Mouse (Mus musculus): Measurements from ENCODE around the gene Zfp87. TPM values are rescaled to one million over a fixed set of nuclear protein-coding genes. Genes with fewer than 3 reads are reported as not detected.
A peak's percentile ranks its signal among the peaks of the same experiment; 100 is the strongest.

Gene Zfp87
- 18.1 and 19.3 TPM in 2 replicates for polyA plus RNA-seq (2015; fragmentation: Nextera tagmentation; extraction: Ambion mirVana)

DNA sequence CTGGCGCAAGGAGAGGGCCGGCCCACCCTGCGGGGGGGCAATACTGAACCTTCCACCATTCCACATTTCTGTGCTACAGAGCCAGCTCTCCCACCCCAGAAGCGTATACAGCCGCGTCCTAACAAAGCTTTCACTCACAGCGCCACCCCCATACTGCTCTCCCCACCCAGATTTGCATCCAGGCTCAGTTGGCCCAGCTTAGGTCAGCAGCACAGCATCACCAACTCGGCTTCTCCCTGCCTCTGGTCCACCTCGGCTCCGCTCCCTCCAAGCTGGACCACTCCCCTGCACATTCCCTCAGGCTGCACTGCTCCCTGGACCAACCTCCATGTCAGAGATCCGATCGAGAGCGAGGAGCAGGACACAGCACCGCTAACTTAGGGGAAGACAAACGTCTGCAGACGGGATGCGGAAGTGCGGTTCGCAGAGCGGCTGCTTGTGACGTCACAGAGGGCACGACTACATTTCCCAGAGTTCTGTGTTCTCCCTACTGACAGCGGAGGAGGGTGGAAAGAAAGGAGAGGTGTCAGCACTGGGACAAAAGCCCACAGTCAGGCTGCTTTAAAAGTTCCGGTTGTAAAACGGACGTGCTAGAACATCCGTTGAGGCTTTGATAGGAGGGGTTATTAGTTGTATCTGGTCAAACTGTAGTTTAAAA lies at the start of gene Zfp87, which contains the start of gene Gm26965:
Zfp87 (minus strand) TSS at position 425 of the 658 bp plus-strand sequence.
Gm26965 (minus strand) TSS at position 399 of the 658 bp plus-strand sequence.
- Histone ChIP-seq H3K36me3 (0 out of 2 replicates have a peak, but pooled peaks cover under 1% of the 10 kb centered on the region), H3K27me3 (replicated peaks) (no peaks in the 10 kb centered on the region), H3K9me3 (no peaks in the 10 kb centered on the region), H3K4me3 (replicated peaks) (peak within 1 kb of the TSS; percentile 78), H3K9ac (peak within 1 kb of the TSS; percentile 73), H3K27ac (peak within 1 kb of the TSS; percentile 68), H3K4me1 (replicated peaks) (peaks cover 4% of the 10 kb centered on the region; the same call in 1 of the 2 replicates), H3K4me2 (replicated peaks) (peak within 1 kb of the TSS; percentile 80)
- under 1% methylated on average over 27 of the region's 27 CpGs for WGBS
- peak; percentile 100 for ATAC-seq

DNA sequence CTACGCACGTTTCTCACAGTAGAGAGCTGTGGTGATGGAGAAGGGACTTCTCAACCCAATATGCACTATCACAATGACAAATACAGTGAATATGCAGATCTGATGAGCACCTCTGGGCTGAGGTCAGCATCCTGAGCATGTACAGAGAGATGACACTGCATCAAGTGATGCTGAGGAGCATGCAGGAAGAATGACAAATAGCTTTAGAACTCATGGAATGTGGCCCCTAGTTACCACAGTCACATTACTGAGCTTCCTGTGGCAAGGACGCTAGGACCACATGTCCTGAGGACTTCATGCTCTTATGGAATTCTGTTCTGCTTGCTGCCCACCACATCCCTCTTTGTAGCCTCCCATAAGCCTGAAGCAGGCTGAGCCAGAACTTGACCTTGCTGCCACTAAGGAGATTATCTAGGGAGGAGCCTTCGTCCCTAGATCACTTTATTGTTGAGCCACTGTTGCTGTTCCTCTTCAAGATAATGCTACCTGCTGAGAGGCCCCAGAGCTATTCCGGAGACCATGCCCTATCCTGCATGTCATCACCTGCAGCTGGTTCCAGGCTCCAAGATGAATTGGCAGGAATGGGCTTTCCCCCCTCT lies 46.7 kb upstream of the Zfp87 start:
- Histone ChIP-seq H3K27ac (no peak overlapping the region), H3K9me3 (no peaks in the 10 kb centered on the region), H3K4me1 (replicated peaks) (no peaks in the 10 kb centered on the region), H3K9ac (no peak overlapping the region), H3K4me3 (replicated peaks) (no peak overlapping the region), H3K36me3 (no peaks in the 10 kb centered on the region), H3K27me3 (replicated peaks) (no peaks in the 10 kb centered on the region), H3K4me2 (replicated peaks) (no peak overlapping the region)
- no peak for ATAC-seq
- 77% methylated on average over 5 of the region's 5 CpGs for WGBS

DNA sequence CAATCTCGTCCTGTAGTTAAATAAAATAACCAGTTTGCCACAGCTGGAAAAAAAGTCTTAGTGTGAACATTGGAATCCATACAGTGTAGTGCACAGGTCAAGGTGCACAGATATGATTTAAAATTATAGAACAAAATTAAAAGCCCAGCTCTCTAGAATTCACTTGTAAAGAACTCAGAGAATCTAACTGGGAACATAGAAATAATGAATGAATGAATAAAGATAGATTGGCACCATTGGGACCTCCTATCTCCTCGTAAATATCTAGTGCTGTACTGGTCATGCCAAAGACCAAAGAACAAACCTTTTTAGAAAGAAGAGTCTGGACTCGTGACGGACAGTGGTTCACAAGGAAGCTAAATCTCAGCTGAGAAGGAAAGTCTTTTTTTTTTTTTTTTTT lies 27.8 kb upstream of the Zfp87 start, which contains the start of gene Zfp748:
Zfp748 (minus strand) TSS at position 101 of the 400 bp plus-strand sequence.
- no peaks in the 10 kb centered on the region for H3K27me3 ChIP-seq (replicated peaks)
- H3K9me3 ChIP-seq, result no peaks in the 10 kb centered on the region
- peaks cover 6% of the 10 kb centered on the region for H3K4me1 ChIP-seq (replicated peaks)
- peak within 1 kb of the TSS; percentile 83 for H3K4me3 ChIP-seq (replicated peaks)
- H3K9ac ChIP-seq, result peak within 1 kb of the TSS; percentile 89
- no peak for ATAC-seq
- H3K27ac ChIP-seq, result peak within 1 kb of the TSS; percentile 90
- H3K36me3 ChIP-seq, result no peaks in the 10 kb centered on the region
- peak within 1 kb of the TSS; percentile 58 for H3K4me2 ChIP-seq (replicated peaks)
- 80% methylated on average over 4 of the region's 4 CpGs for WGBS

DNA sequence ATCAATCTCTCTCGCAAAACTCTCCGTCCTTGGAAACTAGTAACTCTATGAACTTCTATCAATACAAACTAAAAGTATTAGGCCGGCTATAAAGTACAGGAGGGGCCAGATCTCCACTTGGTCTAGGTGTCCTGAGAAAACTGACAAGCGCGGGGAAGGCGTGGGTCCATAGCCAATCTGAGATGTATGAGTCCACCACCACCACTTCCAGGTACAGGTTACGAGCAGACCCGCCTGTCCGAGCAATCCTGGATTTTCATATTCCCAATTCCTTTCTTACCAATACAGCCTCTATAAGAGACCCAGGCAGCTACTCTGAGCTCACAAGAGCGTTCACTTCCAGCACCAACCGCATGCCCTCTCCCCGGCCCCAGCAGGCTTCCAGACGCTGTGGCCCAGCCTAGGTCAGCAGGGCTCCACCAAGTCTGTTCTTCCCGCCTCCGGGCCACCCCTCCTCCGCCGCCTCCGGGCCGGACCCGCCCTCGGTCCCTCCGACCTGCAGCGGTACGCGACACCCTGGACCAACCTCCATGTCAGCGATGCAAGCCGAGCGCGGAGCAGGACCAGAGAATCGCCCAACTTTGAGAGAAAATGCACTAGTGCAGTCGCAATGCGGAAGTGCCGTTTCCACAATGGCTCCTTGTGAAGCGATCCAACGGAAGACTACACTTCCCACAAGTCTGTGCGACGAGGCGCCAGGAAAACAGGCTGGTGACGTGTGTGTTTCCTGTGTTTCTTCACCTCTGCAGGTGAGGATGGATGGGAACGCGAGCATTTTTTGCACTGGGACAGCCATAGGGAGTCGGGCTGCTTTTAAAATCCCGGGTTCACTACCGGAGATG lies 26.7 kb upstream of the Zfp87 start:
- peak overlapping the region; percentile 89 for H3K9ac ChIP-seq
- peak overlapping the region; percentile 90 for H3K27ac ChIP-seq
- H3K4me2 ChIP-seq (replicated peaks), result peak overlapping the region; percentile 58
- ATAC-seq, result peak; percentile 99
- H3K4me1 ChIP-seq (replicated peaks), result peaks cover 6% of the 10 kb centered on the region
- no peaks in the 10 kb centered on the region for H3K27me3 ChIP-seq (replicated peaks)
- WGBS, result under 1% methylated on average over 44 of the region's 44 CpGs
- H3K36me3 ChIP-seq, result no peaks in the 10 kb centered on the region
- H3K9me3 ChIP-seq, result no peaks in the 10 kb centered on the region
- H3K4me3 ChIP-seq (replicated peaks), result peak overlapping the region; percentile 83

DNA sequence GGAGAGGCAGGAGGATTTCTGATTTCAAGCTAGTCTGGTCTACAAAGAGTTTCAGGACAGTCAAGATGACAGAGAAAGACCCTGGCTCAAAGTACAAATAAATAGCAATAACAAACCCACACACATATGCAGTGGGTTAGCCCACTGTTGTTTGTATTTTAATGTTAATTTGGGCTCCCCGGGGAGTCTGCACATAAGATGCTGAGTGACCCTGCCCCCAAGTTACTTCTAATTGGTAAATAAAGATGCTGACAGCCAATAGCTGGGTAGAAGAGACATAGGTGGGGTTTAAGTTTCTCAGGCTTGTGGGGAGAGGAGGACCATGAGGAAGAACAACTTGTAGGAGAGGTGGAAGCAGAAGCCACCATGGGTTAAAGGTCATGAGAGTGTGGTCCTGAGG lies 20.0 kb upstream of the Zfp87 start:
- Histone ChIP-seq H3K4me1 (replicated peaks) (no peaks in the 10 kb centered on the region), H3K27ac (no peak overlapping the region), H3K36me3 (peaks cover 20% of the 10 kb centered on the region), H3K9ac (no peak overlapping the region), H3K4me3 (replicated peaks) (no peak overlapping the region), H3K9me3 (no peaks in the 10 kb centered on the region), H3K27me3 (replicated peaks) (no peaks in the 10 kb centered on the region), H3K4me2 (replicated peaks) (no peak overlapping the region)
- no peak for ATAC-seq
- 88% methylated on average over 1 of the region's 1 CpGs for WGBS

DNA sequence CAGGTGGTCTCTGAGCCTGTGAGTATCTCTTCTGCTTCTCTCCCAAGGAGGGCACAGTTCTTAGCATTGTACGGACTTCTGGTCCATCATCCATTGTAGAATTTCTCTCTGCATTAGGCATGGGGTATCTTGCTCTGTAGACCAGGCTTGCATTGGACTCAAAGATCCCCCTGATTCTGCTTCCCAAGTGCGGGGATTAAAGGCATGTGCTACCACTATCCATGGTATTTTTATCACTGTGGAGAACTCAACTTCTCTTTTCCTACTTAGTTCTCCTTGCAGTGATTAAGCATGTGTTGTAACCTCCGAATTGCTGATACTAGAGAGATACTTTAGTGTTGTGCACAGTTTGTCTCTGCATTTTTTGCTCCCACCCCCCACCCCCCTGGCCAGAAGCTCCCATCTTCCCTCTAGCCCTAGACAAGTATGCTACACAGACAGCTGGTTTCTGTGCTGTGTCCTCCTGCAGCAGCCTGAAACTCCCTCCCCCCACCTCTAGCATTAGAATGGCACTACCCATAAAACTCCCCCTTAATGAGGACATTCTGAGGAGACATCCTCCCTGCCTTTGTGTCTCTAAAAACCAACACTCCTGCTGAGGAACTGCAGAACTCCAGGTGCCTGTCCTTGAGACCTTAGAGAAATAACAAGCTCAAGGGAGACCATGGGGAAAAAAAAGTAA lies 1.2 kb upstream of the Zfp87 start:
- Histone ChIP-seq H3K27ac (no peak overlapping the region), H3K27me3 (replicated peaks) (no peaks in the 10 kb centered on the region), H3K4me3 (replicated peaks) (no peak overlapping the region), H3K4me2 (replicated peaks) (no peak overlapping the region), H3K9me3 (no peaks in the 10 kb centered on the region), H3K36me3 (no peaks in the 10 kb centered on the region), H3K4me1 (replicated peaks) (peaks cover 4% of the 10 kb centered on the region; the same call in 1 of the 2 replicates), H3K9ac (no peak overlapping the region)
- 57% methylated on average over 3 of the region's 3 CpGs for WGBS
- no peak for ATAC-seq

DNA sequence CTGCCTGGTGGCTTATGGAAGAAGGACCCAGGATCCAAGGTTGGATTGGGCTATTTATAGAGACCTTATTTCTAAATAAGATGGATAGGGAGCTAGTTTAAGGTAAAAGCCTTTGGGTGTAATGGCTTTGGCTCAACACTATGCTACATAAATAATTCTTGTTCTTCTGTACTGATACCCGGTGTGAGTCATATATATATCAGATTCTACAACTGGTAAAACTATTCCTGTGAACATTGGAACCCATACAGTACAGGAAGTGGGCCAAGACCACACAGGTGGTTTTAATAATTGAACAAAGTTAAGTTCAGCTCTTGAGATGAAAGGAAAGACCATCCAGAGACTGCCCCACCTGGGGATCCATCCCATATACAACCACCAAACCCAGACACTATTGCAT lies 25.1 kb downstream of the Zfp87 start:
- Histone ChIP-seq H3K9me3 (no peaks in the 10 kb centered on the region), H3K36me3 (no peaks in the 10 kb centered on the region), H3K4me2 (replicated peaks) (no peak overlapping the region), H3K4me1 (replicated peaks) (0 out of 2 replicates have a peak, but pooled peaks cover 4% of the 10 kb centered on the region), H3K27ac (no peak overlapping the region), H3K9ac (no peak overlapping the region), H3K27me3 (replicated peaks) (no peaks in the 10 kb centered on the region), H3K4me3 (replicated peaks) (no peak overlapping the region)
- ATAC-seq, result no peak; the same call in 1 of the 2 replicates
- WGBS, result 78% methylated on average over 1 of the region's 1 CpGs

DNA sequence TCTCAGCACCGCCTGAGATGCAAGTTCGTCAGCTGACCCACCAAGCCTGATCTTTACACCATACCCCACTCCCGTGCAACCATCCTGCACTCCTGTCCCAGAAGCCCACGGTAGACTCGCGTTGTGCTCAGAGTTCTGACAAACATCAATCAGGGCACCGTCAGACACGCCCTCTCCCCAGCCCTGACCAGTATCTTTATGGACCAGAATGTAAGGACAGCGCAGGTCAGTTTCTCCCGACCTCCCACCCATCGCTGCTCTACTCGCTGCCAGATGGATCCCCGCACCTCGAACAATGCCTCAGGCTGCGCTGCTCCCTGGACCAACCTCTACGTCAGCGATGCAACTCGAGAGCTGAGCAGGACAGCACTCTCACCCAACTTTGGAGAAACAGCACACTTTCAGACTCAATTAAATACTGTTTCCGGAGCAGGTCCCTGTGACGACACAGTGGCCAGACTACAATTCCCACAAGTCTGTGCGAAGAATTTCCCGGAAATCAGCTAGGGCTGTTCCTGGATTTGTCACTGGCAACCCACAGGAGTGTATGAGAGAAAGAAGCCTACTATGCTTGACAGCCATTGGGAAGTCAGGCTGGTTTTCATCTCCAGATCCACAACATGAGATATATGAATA lies 25.8 kb downstream of the Zfp87 start, which contains the start of gene Zfp58:
Zfp58 (minus strand) TSS at position 472 of the 636 bp plus-strand sequence.
- Histone ChIP-seq H3K27ac (peak within 1 kb of the TSS; percentile 66; the same call in 1 of the 2 replicates), H3K9me3 (no peaks in the 10 kb centered on the region), H3K4me1 (replicated peaks) (0 out of 2 replicates have a peak, but pooled peaks cover 4% of the 10 kb centered on the region), H3K4me3 (replicated peaks) (peak within 1 kb of the TSS; percentile 68), H3K4me2 (replicated peaks) (peak within 1 kb of the TSS; percentile 64), H3K27me3 (replicated peaks) (no peaks in the 10 kb centered on the region), H3K9ac (peak within 1 kb of the TSS; percentile 61), H3K36me3 (0 out of 2 replicates have a peak, but pooled peaks cover under 1% of the 10 kb centered on the region)
- ATAC-seq, result peak; percentile 98
- WGBS, result under 1% methylated on average over 22 of the region's 22 CpGs

DNA sequence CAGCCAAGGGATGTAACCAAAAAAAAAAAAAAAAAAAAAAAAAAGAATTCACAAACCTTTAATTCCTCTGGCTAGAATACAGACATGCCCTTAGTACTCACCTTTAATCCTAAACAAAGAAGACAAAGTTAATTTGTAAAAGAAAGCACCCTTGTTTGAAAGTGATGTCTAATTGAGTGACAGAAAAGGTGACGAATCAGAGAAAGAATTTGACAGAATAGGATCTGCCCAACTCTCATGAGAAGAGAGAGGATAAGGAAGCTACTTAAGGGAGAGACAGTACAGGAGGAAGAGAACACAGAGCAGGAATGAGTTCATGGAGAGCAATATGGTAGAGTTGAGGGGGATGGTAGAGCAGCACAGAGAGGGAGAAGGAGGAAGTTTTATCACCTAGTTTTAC lies 30.3 kb downstream of the Zfp87 start:
- no peak overlapping the region for H3K4me2 ChIP-seq (replicated peaks)
- H3K9me3 ChIP-seq, result no peaks in the 10 kb centered on the region
- peaks cover 24% of the 10 kb centered on the region for H3K36me3 ChIP-seq
- no peak overlapping the region for H3K4me3 ChIP-seq (replicated peaks)
- H3K27me3 ChIP-seq (replicated peaks), result no peaks in the 10 kb centered on the region
- ATAC-seq, result no peak
- H3K9ac ChIP-seq, result no peak overlapping the region
- 91% methylated on average over 1 of the region's 1 CpGs for WGBS
- no peak overlapping the region for H3K27ac ChIP-seq
- 0 out of 2 replicates have a peak, but pooled peaks cover 4% of the 10 kb centered on the region for H3K4me1 ChIP-seq (replicated peaks)

DNA sequence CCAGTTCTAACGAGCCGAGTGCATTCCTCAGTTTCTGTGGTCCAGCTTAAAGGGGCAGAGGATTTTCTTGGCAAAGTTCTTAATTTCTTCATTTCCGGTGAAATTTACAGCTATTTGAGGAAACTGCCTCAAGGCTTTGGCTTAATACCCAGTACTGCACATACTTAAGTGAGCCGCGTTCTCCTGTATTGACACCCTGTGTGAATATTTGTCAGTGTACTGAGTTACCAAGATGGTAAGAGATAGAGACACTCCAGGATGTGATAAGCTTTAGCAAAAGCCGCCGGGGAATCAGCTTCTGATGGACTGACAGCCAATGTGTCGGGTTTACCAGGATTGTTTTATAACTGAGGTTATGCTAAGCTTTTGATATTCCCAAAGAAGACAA lies 41.6 kb downstream of the Zfp87 start:
- Histone ChIP-seq H3K4me2 (replicated peaks) (peak overlapping the region; percentile 70), H3K27me3 (replicated peaks) (no peaks in the 10 kb centered on the region), H3K4me1 (replicated peaks) (no peaks in the 10 kb centered on the region), H3K9ac (peak overlapping the region; percentile 56; the same call in 1 of the 2 replicates), H3K27ac (no peak overlapping the region), H3K9me3 (no peaks in the 10 kb centered on the region), H3K4me3 (replicated peaks) (peak overlapping the region; percentile 61), H3K36me3 (peaks cover 3% of the 10 kb centered on the region; the same call in 1 of the 2 replicates)
- WGBS, result 36% methylated on average over 8 of the region's 8 CpGs
- peak; percentile 66 for ATAC-seq
